Mouse (Mus musculus) G1E (cell line): Measurements from ENCODE around the gene Mylip.

Experiments used
- CTCF ChIP-seq: IDR thresholded peaks from 2 replicates; pipeline ENCODE4 v1.5.1; 2012; ENCODE audit warnings: low read depth, low read length, inconsistent platforms, mixed read lengths
- GATA1 ChIP-seq: IDR thresholded peaks from 2 replicates; pipeline ENCODE4 v1.6.1; 2012; ENCODE audit warnings: borderline replicate concordance, low read length, inconsistent platforms, mixed read lengths
- POLR2AphosphoS5 ChIP-seq: IDR thresholded peaks from 2 replicates; pipeline ENCODE4 v1.6.1; 2012; ENCODE audit warnings: low read depth, low read length, inconsistent platforms; ENCODE audit not compliant: insufficient replicate concordance
- TAL1 ChIP-seq: conservative IDR thresholded peaks from 2 replicates; pipeline ENCODE4 v1.6.1; 2012; ENCODE audit warnings: low read depth, low read length, inconsistent platforms, mixed read lengths

DNA sequence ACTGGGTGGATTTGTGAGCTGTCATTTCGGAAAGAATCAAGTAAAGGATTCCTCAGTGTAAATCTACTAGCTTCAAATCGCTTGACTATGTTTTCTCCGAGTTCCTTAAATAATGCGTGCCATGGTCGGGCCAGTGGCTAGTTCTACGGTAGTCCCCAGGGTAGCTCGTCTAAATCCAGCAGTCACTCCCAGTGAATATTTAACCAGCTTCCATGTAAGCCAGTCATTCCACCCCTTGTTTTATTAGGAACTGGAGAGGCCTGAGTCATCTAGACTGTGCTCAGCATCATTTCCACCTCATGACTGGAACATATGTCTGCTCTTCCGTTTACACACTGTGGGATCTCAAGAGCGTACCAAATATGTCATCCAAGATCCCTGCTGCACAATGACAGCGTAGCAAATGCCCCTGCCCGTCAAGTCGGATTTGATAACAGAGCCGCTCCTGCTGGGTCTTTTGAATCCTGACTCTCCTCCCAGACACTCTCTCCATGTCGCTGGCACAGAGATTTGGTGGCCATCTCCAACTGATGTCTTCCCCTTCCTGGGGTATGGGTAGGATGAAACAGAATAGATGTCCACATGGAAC, 71.9 kb downstream of the Mylip start:
- no peak for TF ChIP-seq CTCF
- no peak for TF ChIP-seq GATA1
- TF ChIP-seq POLR2AphosphoS5, result no peak
- TF ChIP-seq TAL1, result no peak
